Mouse (Mus musculus): ENCODE results near the gene Nsd1.

Gene Nsd1

DNA sequence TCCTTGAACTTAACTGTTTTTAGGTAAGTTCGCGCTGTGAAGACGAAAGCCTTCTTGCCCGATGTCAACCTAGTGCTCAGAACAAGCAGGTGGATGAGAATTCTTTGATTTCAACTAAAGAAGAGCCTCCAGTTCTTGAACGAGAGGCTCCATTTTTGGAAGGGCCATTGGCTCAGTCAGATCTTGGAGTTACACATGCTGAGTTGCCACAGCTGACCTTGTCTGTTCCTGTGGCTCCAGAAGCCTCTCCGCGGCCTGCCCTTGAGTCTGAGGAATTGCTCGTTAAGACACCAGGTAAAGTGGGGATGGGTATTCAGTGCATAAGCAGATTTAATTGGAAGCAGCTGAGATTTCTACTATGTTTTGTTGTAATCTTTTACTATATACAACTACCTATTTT, 51.9 kb downstream of the Nsd1 start:
- DNase-seq, result no peak

DNA sequence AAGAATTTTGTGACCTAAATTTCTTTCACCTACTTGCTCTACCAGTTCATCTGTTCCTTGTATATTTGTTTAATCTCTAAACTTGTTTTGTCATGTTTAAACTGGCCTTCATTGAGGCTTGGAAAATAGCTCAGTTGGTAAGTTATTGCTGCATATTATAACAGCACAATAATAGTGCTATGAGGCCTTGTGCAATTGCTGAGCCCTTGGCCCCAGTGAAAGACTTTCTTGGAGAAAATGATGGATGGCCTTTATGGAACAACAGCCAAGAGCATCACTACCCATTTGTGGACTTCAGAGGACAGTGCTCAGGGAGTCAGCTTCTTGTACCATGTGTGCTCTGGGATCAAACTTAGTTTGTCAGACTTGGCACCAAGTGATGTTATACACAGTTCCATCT, 52.5 kb downstream of the Nsd1 start:
- no peak for DNase-seq

GRCm38 (mm10) chr13:55277203-55277602, 67.6 kb downstream of the Nsd1 start:
- no peak for DNase-seq

GRCm38 (mm10) chr13:55277646-55278045, 68.1 kb downstream of the Nsd1 start:
- DNase-seq, result no peak

GRCm38 (mm10) chr13:55288854-55289253, 79.3 kb downstream of the Nsd1 start:
- DNase-seq, result no peak

DNA sequence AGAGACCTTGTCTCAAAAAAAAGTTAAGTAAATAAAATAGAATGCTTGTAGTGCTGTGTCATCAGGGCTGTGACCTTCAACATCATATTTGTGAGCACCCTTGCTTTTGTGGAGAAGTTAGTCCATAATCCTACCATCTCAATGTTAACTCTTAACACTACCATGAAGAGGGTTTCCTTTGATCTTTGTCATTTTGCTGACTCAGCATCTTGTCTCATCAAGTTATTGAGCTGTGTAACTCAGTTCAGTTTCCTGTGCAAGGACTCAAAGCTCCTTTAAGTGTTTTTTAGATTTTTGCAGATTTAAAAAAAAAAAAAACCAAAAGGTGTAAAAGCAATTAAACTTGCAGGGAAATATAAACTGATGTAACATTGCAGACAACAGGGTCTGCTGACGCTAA, 87.2 kb downstream of the Nsd1 start:
- no peak for DNase-seq

GRCm38 (mm10) chr13:55300913-55301312, 91.3 kb downstream of the Nsd1 start:
- no peak for DNase-seq

GRCm38 (mm10) chr13:55312028-55312630, 102.5 kb downstream of the Nsd1 start:
- no peak for DNase-seq

DNA sequence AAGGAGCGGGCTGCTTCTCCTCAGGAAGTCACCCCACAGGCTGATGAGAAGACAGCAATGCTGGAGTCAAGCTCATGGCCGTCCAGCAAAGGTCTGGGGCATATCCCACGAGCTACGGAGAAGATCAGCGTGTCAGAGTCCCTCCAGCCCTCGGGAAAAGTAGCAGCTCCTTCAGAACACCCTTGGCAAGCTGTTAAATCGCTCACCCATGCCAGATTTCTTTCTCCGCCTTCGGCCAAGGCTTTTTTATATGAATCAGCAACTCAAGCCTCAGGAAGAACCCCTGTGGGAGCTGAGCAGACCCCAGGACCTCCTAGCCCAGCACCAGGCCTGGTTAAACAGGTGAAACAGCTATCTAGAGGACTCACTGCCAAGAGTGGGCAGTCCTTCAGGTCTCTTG, 103.5 kb downstream of the Nsd1 start:
- DNase-seq, result no peak

GRCm38 (mm10) chr13:55314891-55315412, 105.4 kb downstream of the Nsd1 start:
- DNase-seq, result no peak

DNA sequence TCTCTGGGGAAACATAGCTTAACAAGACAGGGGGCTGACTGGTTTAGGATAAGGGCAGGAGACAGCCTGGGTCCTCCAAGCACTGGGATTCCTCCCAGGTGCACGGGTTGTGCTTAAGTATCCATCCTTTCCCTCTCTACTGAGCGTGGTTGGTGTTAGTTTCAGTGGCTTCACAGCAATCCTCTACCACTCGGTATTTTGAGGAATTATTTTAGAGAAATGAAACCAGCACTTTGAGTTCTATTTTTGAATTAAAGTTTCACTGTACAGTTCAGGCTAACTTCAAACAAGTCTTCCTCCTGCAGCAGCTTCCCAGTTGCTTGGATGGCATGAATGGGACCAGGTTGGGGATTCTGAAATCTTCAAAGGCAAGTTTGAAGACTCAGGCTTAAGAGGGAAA, 108.8 kb downstream of the Nsd1 start:
- no peak for DNase-seq

DNA sequence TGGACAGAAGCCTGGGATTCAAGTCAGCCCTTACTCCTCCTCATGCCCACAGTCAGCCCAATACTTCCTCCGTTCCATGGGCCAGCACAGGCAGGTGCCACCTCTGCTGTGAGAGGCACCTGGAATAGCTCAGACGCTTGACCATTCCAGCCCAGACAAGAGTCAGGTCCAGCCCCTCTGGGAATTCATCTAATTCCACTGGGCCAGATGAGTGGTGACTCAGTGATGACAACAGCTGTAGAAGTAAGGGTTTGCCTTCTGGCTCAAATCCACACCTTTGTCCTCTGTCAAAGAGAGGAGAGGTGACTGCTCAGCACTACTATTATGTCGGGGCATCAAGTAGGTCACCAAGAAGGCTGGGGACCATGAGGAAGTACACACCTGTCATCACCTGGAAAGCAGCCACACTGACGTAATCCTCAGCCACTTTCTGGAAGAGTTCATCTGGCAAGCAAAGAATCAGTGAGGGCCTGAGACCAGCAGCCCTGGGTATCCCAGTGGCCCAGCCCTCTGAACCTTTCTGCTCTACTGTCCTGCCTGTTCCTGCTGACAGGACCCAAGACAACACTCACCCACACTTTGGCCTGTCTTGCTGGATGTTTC, 110.5 kb downstream of the Nsd1 start, which contains the start of gene Prelid1:
Prelid1 (plus strand) TSS at position 570 of the 603 bp plus-strand sequence.
- no peak for DNase-seq

- DNase-seq, result peak; percentile 89
These were observed 112.0 kb downstream of the Nsd1 start, which contains the start of gene Rab24 for GRCm38 (mm10) chr13:55321434-55322129. Rab24 (minus strand) TSS chr13:55321946.

DNA sequence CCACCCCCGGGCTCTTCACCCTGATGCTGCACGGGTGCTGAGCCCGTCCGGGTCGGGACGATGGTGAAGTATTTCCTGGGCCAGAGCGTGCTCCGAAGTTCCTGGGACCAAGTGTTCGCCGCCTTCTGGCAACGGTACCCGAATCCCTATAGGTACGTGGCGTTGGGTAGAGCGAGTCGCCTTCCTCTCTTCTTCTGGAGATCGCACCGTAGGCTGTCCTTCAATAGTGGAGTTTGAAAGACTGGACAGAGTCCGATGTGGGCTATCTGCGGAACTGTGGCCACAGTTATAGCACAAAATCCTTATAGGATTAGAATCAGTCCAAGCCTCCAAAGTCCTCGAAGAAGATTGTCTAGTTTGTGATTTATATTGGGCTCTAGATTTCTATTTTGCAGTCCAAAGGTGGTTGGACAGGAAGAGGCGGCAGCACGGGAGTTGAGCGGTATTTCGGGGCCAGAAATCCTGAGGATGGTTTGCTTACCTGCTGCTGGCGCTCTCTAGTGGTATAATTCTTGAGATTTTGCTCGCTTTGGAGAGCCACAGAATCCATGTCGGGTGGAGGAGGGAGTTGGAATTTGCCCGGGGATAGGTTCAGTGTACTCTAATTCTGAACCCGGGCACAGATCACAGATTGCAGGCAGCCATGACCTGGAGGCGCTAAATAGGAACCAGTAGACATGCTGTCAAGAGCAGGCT, 112.7 kb downstream of the Nsd1 start:
- peak; percentile 42 for DNase-seq

GRCm38 (mm10) chr13:55325596-55325995, 116.0 kb downstream of the Nsd1 start:
- DNase-seq, result no peak

- no peak for DNase-seq
These were observed 117.6 kb downstream of the Nsd1 start for GRCm38 (mm10) chr13:55327169-55327568.

DNA sequence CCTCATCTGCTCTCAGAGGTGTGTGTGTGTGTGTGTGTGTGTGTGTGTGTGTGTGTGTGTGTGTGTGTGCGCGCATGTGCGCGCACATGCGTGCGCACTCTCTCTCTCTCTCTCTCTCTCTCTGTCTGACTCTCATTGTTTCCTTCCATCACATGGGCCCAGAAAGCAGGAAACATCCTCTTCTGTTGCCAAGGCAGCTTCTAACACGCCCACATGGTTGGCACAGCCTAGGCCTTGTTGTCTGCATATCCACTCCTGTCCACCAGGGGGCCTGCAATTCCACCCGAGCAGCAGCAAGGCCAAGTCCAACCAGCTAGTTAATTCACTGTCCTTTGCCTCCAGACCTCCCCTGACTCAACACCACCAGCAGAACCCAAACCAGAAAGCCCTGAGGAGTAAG, 118.1 kb downstream of the Nsd1 start:
- DNase-seq, result peak; percentile 90

DNA sequence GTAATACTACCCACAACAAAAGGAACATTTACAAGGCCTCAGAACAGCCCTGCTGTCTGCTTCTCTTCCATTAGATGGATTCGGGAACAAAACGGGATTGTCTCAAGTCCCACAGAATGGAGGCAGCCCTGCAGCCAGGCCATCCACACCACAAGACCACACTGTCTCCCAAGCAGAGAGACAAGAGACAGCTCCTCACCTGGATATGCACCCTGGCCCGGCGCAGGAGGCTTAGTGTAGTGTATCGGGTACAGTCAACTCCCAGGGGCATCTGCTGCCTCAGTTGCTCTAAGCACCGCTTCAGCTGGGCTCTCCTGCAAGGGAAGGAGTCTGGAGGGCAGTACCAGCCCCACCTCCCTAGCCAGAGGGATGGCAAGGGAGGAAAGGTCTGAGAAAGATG, 118.6 kb downstream of the Nsd1 start:
- no peak for DNase-seq

GRCm38 (mm10) chr13:55328641-55329040, 119.1 kb downstream of the Nsd1 start:
- no peak for DNase-seq

DNA sequence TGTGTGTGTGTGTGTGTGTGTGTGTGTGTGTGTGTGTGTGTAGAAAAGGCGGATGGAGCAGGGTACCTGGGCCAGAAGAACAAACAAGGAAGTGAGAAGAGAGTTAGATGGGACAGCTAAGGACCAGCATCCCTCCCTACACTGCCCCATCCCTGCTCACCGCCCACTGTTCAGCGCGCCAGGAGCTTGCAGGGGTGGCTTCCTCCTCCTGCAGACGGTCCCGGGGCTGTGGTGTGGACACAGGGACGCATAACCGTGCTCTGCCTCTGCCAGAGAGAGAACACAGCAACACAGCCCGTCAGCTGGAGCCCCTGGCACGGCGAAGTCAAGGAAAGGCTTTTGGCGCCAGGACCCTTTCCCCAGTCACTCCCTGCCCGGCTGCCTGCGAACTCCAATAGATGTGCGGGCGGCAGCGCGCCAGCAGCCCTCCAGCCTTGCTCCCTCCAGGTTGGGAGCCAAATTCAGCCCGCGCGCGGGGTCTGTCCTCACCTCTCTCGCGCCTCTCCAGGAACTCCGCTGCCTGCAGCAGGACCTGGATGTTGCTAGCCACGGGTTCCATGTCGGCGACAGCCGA, 119.6 kb downstream of the Nsd1 start:
- DNase-seq, result no peak

DNA sequence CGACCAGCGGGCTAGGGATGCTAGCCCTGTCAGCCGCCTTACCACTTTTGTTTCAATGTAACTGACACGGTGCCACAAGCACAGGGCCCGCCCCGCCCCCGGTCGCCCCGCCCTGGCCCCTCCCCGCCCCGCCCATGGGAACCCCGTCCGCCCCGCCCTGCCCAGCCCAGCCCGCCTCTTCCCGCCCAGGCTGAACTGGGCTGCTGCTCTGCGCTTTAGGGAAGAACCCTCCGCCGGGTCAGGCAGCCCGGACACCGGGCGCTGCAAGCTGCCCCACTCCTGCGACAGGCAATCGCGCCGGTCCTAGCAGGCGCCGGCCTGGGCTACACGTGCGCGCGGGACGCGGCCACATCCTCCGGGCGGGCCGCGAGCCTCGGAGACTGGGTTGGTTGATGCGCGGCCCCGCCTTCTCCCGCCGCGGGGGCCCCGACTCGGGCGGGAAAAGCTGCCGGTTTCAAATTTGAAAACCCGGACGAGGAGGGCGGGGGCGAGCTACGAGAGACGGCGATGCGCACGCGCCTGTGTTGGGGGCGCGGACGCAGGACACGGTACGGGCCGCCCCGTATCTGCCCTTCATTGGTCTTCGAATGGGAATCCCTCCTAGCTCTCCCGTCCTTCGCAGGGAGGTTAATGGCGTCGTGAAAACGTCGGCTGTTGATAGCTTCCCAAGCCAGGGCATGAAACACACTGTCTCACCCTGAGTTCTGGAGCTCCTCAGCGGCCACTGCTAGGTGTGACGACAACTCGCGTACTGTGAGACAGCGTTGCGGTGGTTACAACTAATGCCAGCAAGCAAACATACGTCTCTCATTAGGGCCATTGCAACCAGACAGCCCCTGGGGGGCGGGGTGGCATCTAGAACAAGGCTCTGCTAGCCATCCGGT, 120.3 kb downstream of the Nsd1 start, which contains the start of gene Mxd3:
Mxd3 (minus strand) TSS at position 141 of the 884 bp plus-strand sequence.
- peak; percentile 92 for DNase-seq
